23 mouse cellular contexts compared by ENCODE assay signal in the genomic region with DNA sequence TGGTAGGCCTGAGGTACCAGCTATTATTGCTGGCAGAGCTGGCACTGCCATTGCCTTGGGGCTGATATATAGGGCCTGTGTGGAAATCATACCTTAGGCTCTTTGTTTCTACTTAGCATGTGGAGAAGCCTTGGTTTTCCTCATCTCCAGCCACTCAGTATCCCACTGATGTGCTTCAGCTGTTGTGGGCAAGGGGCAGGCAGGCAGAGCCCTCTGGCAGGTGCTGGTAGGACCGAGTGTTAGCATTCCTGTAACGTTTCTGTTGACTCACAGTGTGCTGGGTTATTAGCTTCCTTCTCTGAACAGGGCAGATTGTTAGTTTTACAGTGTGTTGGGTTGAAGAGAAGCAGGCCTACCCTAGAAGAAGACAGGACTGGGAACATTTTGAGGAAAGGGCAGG. TPM values are rescaled to one million over a fixed set of nuclear protein-coding genes. Genes with fewer than 3 reads are reported as not detected.
"Had no signal": no experiment of that assay in that cellular context is flagged by ENCODE, and none has a peak within 500 bp of the region (broad histone marks: within the 10 kb centered on the region; RNA-seq: fewer than 3 reads in every experiment).

No protein-coding gene starts in this region.

- H3K4me2 ChIP-seq: heart, embryonic 15.5 days; hindbrain, embryonic 13.5 days; intestine, embryonic 15.5 days; liver, embryonic 12.5 days; liver, embryonic 15.5 days had no signal

- ATAC-seq: hindbrain, embryonic 16.5 days; inflammation-experienced regulatory T-cells, adult 6 months; intestine, embryonic 15.5 days; intestine, postnatal 0 days; liver, embryonic 12.5 days had no signal

- H3K27me3 ChIP-seq: heart, embryonic 13.5 days; heart, embryonic 15.5 days; hindbrain, embryonic 13.5 days; intestine, embryonic 15.5 days; liver, embryonic 12.5 days; liver, embryonic 15.5 days had no signal

- H3K27ac ChIP-seq: gastrocnemius, adult 2 months; heart, adult 2 months; heart, embryonic 15.5 days; hindbrain, embryonic 13.5 days; intestine, embryonic 15.5 days; layer of hippocampus, adult 2 months; left cerebral cortex, adult 2 months; liver, embryonic 12.5 days; liver, embryonic 15.5 days had no signal

- H3K4me3 ChIP-seq: gastrocnemius, adult 2 months; heart, adult 2 months; heart, embryonic 13.5 days; heart, embryonic 15.5 days; hindbrain, embryonic 10.5 days; hindbrain, embryonic 13.5 days; intestine, embryonic 15.5 days; layer of hippocampus, adult 2 months; left cerebral cortex, adult 2 months; liver, embryonic 12.5 days; liver, embryonic 15.5 days had no signal

- H3K9me3 ChIP-seq: heart, embryonic 13.5 days; heart, embryonic 15.5 days; hindbrain, embryonic 10.5 days; hindbrain, embryonic 13.5 days; intestine, embryonic 15.5 days; liver, embryonic 12.5 days; liver, embryonic 15.5 days had no signal

- H3K9ac ChIP-seq: heart, embryonic 15.5 days; hindbrain, embryonic 13.5 days; intestine, embryonic 15.5 days; liver, embryonic 15.5 days had no signal

- DNase-seq: gastrocnemius, adult 2 months; gastrocnemius, postnatal 10 days; gastrocnemius, postnatal 25 days; heart, adult 2 months; heart, postnatal 4 days; kidney, adult 18-20 months; kidney, adult 8-10 months; kidney, postnatal 10 days; kidney, postnatal 25 days; kidney, postnatal 4 days had no signal

RNA-seq across cellular contexts. Expression of a gene that starts 46.9 kb away (rescaled TPM):
- polyA plus RNA-seq: liver, adult 2 months had no signal
